Mouse (Mus musculus) left cerebral cortex, postnatal 10 days (tissue): ENCODE results near the gene Cdr2l. TPM values are rescaled to one million over a fixed set of nuclear protein-coding genes. Genes with fewer than 3 reads are reported as not detected.

ENCODE experiments used
- DNase-seq, 2 experiments: peaks; one replicate each; pipeline ENCODE4 v3.0.0; 2021 to 2022; ENCODE audit warnings: low spot score in 2 of 2, mixed read lengths in 1 of 2; ENCODE audit errors: extremely low spot score in 1 of 2
- intact Hi-C: fragments of 180-260 bp; cut with DNase I; formaldehyde crosslinking; loops from one replicate; pipeline ENCODE4 v1.15.1; 2025
- total RNA-seq, 2 experiments: library from RNA; stranded (reverse); gene quantifications; 2 replicates each; pipeline ENCODE4 v1.2.3; 2021

Cdr2l gene
- total RNA-seq, 2 experiments from 2014 or later, result 15.2 to 17.2 TPM

DNA sequence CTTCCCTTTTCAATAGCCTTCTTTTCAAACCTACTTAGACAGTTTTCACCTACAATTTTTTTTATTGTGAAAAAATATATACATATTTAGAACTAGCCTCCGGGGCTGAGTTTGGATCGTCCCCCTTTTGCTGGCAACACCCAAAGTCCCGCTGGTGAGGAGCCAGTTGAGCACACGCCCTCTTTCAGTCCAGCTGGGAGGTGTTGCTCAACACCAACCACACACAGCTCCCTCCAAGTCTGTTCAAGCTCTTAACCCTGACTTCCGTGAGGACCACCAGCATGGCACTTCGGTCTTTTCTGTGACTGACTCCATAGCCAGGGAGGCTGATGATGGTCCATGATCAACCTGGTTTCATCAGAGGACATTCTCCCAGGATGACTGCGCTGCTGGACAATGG lies 16.4 kb downstream of the Cdr2l start:
- intact Hi-C loops, result no loop called here
- DNase-seq, result no peak

DNA sequence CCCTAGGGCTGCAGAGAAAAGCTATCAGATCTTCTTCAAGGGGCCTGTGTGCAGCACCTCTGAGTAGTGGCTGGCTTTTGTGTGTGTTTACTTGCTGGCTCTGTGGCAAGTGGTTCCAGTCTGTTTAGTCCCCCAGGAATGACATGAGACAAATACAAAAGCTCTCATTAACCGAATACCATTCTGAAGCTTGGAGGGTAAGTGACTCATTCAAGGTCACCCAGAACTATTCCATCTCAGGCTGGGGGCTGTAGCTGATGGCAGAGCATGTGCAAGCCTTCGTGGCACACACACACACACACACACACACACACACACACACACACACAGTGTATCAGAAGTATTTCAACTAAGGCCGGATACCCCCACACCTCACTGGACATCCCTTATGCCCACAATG lies 18.4 kb downstream of the Cdr2l start:
- intact Hi-C loops, result no loop called here
- no peak for DNase-seq

DNA sequence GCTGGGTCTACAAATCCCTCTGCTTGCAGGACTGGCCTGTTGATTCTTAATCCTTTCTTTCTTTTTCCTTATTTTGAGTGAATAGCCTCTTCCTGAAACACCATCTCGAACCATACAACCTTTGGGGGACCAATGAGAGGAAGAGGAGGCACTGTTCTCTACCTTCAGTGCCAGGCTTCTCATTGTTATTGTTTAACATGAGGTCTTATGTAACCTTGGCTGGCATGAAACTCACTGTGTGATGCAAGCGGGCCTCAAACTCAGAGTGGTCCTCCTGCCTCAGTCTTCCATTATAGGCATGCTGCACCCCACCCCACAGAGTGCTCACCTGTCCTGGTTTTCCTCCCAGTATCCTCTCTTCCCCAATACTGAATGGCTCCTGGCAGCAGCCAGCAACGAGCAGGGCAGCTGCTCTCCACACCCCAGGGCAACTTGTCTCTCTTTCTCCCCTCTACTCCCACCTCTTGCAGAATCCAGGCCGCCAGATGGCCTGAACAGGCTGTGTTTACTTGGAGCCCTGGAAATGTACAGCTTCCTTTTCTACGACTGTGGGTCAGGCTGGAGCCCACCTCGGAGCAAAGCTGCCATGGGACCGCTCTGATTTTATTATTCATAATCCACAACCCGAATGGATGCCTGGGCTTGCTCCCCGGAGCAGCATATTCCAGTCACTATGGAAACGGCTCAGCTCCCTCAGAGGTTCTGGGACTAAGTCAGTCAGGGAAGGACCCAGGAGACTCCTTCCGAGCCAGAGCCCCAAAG lies 19.1 kb downstream of the Cdr2l start:
- peak in 1 of 2 experiments; percentile 28 for DNase-seq
- intact Hi-C loops, result no loop called here

DNA sequence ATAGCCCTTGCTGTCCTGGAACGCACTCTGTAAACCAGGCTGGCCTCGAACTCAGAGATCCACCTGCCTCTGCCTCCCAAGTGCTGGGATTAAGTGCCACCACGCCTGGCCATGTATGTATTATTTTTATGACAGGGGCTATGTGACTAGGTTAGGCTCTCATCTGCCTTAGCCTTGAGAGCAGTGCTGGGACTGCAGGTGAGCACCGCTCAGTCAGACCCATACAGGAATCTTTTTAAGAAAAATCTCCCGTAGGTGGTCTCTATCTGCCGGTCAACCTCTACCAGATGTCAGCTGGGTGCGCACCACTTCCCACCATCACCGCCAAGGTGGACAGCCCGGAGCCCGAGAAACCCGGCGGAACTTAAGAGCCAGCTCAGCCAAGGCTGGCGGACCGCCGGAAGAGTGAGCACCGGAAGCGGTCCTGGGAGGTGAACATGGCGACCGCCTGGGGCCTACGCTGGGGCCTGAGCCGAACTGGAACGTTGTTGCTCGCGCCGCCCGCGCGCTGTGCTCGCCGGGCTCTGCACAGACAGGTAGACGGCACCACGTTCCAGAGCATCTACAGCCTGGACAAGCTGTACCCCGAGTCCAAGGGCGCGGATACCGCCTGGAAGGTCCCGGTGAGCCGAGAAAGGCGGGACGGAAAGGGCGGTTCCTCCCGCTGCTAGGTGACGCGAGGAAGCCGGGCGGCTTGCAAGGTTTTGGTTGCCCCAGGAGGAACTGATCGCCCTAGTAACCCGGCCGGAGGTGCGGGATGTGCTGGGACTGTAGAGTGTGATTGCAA lies 21.8 kb downstream of the Cdr2l start, which contains the start of gene Mrpl58:
TSS of gene Mrpl58 (plus strand) at position 415 of the 787 bp plus-strand sequence.
- intact Hi-C loops, result no loop called here
- DNase-seq, result peak; percentile 80 to 91

DNA sequence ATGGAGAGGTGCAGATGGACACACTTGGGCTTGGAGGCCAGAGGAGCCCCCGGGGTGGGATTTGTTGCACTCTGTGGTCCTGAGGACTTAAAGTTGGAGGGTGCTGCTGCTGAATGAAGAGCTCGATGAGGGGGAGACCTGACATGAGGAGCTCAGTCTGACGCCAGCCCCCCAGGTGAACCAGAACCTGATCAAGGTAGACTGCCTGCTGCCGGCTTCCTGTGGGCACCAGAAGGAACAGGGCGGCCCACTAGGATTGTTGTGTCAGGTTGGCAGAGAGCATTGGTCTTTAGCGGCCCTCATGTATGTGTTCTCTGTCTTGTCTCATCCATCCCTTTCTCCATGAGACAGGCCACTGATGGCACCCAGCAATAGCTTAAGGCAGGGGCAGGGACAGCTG lies 24.0 kb downstream of the Cdr2l start:
- intact Hi-C loops, result no loop called here
- DNase-seq, result peak in 1 of 2 experiments; percentile 20

DNA sequence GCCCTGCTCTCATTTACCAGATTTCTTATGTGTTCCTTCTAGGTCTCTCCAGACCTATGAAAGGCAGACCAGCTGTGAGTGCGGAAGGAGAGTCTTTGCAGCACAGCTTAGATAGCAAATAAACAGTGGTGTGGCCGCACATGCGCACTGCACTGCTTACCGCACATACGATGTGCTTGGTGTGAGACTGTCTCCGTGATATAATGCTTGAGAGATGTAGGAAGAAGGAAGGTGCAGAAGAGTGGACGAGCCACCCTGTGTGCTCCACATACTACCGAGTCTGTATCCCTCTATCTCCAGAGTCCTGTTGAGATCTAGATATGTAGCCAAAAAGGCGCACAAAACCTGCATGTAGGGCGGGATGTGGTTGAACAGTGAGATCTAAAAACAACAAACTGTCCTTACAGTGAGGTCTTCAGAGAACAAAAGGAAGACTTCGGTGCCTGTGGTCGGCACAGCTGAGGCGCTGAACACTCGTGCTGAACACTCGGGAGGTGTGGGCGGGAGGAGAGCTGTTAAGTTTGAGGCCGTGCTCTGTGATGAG lies 25.2 kb downstream of the Cdr2l start:
- no peak for DNase-seq
- intact Hi-C loops, result no loop called here

DNA sequence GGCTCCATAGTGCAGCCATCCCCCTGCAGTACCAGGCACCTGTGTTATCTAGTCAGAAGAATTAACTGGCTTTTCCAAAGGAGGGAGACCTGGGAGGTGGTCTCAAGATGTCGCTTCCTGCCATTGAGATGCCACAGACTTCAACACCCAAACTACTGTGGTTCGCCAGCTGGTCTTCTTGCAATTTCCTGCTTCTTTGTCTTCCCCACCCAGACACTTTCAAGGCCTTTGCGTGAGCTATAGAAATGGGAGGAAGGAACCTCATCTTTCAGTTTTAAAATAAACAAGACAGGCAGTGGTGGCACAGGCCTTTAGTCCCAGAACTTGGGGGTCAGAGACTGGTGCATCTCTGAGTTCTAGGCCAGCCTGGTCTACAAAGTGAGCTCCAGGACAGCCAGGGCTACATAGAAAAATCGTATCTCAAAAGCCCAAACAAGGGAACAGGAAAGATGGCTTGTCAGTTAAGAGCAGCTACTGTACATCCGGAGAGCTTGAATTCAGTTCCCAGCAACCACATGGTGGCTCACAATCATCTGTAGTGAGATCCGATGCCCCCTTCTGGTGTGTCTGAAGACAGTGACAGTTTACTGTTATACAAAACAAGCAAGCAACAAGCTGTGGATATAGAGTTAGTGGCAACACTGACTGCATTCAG lies 26.7 kb downstream of the Cdr2l start:
- intact Hi-C loops, result no loop called here

DNA sequence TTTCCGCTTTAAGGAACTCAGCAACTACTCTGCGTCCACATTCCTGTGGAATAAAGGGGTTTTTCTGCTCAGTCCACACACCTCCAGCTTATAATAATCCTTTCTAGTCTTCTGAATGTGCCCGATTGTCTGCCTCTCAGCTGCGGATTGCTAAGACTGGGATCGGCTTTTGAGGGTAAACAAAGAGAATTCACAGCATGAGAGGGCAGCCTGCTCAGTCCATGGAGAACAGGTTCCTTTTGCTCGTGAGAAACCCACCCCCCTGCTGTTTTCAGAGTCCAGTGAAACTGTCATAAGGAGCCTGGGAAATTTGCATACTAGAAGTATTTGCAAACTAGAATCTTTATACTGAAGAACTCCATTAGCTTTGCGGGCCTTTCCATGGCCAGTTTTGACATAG lies 27.8 kb downstream of the Cdr2l start:
- DNase-seq, result no peak
- intact Hi-C loops, result no loop called here

More for the DNA sequence above, 26.7 kb downstream of the Cdr2l start:
- no peak for DNase-seq

DNA sequence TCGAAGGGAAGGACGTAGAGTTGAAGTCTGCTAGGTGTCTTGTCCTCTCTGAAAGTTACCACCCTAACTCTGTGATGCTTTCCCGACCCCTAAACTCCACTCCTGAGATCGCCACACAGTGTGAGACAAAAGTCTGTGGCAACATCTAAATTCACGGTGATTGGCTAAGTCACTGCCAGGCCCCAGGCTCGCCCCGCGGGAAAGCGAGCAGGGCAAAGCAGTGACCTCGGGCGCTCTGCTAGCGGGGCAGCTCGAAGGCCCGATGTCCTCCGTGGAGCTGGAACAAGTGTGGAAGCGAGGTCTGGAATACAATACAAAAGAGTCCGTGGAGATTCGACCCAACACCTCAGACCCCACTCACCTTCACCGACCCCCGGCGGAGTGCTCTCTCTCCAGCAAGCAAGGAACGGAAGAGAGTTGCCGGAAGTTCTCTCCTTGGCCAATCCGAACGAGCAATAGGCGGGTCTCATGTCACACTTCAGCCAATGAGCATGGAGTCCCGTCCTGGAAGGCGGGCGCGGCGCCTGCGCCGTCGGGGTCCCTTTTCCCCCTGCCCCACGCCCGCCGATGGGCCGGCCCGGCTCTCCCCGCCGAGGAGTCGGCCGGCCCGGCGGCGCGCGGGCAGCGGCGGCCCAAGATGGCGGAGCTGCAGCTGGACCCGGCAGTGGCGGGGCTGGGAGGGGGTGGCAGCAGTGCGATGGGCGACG lies 38.0 kb downstream of the Cdr2l start, which contains the start of the genes Atp5h and Kctd2:
TSS of gene Atp5h (minus strand) at position 432 of the 707 bp plus-strand sequence.
TSS of gene Kctd2 (plus strand) at position 598 of the 707 bp plus-strand sequence.
- intact Hi-C loops, result loop anchor here (2.0 kb wide), 1 partner anchor 55 kb away; the partner anchor contains the start of gene Armc7
- peak; percentile 95 to 97 for DNase-seq

DNA sequence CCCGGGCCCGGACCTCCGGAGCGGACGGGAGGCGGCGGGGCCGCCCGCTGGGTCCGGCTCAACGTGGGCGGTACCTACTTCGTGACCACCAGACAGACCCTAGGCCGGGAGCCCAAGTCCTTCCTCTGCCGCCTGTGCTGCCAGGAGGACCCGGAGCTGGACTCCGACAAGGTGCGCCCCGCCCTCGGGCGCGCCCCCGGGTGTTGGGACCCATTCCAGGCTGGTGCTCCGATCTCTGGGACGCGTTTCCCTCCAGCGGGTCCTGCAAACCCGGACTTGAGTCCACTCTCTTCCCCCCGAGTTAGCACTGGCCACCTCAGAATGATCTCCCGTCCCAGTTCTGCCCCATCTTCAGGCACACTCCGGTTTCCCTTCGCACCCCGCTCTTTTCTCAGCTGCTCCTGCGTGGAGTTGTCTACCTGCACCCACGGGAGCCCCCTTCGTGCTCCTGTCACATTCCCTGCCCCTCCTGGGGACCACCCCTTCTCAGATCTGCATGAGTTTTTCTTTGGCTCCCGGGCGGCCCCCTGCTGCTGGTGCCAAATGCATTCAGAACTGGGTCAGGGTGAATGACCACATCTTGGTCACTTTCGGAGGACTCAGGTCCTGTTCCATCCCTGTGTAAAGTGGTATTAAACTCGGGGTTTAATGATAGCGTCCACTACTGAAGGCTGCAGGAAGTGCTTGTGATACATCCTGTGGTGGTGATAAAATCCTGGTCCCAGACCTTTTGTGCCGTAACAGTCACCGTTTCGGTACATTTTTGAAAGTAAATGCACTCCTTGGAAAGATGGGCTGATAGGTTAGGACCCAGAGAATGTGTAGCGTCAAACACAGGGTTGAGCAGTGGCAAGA lies 38.8 kb downstream of the Cdr2l start:
- intact Hi-C loops, result loop anchor here (2.0 kb wide), 1 partner anchor 54 kb away; the partner anchor contains the start of gene Armc7
- DNase-seq, result peak; percentile 30 to 81

DNA sequence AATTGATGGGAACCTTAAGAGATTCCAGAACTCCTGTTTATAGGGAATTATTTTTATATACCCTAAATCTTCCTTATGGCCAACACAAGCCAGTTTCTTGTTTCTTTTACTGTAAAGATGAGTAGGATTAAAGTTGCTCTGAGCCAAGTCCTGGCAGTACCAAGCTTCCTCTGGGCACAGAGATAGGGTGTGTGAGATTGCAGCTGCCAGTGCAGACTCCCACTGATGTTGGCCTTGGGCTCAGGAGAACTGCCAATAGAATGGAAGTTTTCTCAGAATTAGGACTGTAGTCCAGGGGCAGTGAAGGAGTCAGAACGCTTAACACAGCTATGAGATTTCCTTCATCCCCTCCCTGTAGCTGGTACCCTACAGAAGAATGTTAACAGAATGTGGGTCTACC lies 39.6 kb downstream of the Cdr2l start:
- intact Hi-C loops, result loop anchor here (2.0 kb wide), 1 partner anchor 53 kb away; the partner anchor contains the start of gene Armc7
- no peak for DNase-seq

DNA sequence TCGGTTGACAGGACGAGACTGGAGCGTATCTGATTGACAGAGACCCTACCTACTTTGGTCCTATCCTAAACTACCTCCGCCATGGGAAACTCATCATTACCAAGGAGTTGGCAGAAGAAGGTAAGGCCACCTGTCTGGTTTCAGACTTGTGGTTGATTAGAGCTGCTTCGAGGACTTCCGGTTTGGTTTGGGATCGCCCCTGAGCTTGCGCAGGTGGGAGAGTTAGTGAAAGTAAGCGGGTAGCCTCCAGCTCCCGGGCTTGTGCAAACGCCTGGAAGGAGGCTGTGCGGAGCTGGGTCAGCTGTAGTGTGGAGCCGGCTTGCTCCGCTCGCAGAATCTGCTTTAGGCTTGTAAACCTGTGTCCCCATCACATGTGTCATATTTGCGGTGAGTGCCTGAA lies 40.3 kb downstream of the Cdr2l start:
- intact Hi-C loops, result loop anchor here (2.0 kb wide), 1 partner anchor 53 kb away; the partner anchor contains the start of gene Armc7
- DNase-seq, result no peak

DNA sequence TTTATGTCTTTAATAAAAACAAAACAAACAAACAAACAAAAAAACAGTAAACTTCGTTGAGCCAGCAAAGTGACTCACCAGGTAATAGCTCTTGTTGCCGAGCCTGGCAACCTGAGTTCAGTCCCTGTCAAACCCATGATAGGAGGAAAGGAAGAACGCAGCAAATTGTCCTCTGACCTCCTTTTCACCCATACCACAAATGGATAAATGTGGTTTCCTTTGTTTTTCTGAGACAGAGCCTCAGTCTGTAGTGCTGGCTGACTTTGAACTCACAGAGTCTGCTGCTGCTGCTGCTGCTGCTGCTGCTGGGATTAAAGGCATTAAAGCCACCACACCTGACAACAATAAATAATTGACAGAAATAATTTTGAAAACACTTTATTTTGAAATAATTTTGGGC lies 41.4 kb downstream of the Cdr2l start:
- intact Hi-C loops, result no loop called here

DNA sequence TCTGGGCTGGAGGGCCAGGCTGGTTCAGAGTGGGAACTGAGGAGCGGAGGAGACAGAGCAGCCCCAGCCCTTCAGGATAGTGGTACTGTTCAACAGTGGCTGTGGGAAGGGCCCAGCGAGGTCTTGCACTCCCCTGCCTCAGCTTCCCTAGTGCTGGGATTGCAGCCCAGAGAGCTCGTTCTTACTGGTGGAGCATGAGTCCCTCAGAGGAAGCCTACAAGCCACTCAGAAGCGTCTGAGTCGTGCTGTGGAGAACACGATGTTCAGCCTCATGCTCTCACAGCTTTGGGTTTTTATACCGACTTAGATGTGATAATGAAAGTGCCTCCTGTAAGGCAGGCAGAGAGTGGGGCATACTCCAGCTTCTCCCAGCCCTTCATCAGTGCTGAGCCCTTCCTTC lies 43.0 kb downstream of the Cdr2l start:
- intact Hi-C loops, result no loop called here
- no peak for DNase-seq

More for the DNA sequence above, 41.4 kb downstream of the Cdr2l start:
- DNase-seq, result no peak

DNA sequence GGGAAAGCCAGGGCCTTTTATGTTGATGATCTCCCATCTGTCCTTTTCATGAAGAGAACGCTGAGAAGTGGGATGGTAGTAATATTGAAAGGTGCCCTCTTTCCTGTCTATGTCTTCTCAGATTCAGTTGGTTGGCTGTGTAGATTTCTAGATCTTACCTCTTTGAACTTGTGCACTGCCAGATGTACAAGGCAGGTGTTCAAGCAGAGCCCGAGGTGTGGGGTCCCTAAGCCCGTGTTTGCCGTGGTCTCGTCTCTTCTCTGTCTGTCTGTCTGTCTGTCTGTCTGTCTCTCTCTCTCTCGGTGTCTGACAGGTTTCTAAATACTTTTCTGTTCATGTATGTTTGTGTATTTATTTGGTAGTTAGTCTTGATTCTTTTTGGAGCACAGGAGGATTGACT lies 44.0 kb downstream of the Cdr2l start:
- intact Hi-C loops, result no loop called here
- no peak for DNase-seq

DNA sequence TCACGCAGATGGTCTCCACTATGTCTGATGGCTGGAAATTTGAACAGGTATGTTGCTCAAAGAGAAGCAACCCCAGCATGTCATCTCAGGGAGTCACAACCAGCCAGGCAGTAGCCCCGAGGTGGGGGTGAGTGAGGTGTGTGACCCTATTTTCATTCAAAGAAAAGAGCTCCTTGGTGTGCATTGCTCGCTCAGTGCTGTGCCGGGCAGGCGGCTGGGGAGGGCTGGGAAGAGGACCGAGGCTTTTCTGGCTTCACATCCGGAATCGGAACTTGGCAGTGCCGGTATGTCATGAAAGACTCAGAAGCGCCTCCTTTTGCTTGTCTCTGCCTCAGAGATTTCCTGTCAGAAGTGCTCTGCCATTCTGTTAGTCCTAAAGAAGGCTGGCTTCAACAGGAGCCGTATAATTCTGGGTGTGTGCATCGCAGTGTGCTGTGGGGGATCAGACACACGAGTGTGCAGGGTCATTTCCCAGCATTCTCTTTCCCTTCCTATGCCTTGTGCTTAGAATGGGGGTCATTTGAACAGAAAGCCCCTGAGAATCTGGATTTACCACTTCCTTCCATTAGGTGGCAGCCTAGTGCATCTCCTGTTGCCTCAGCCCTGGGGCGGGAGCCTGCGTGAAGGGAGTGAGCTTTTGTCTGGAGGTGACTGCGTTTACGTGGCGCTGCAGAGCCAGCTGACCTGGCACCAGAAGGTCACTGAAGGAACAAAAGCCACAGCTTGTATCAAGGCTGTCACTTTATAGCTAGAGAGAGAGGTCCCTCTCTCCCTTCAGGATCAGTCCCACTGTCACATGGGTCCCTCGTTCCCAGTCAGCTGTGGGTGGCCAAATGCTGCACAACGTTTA lies 46.0 kb downstream of the Cdr2l start:
- DNase-seq, result peak; percentile 72 to 83
- intact Hi-C loops, result no loop called here

DNA sequence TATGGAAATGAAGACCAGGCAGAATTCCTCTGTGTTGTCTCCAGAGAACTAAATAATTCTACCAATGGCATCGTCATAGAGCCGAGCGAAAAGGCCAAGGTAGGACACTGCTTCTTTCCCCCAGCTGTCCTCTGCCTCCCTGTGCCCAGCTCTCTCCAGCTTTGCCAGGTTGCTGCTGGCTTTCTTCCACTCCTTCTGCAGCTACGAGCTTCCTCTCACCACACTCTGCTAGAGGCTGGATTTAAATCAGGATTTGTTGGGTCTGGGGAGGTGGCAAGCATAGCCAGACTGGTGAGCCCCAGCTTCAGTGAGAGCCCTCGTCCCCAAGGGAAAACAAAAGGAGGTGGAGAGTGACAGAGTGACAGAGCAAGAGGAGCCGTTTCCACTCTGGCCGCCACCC lies 47.6 kb downstream of the Cdr2l start:
- intact Hi-C loops, result no loop called here
- no peak for DNase-seq
